Mouse (Mus musculus) testis, postnatal 10 days (tissue): Measurements from ENCODE around the gene Tppp.
"Not testable (repeated sequence)": the region's sequence is repeated elsewhere in the genome, so short reads cannot be mapped to it uniquely, and the experiment has no call there.

Experiments used
- DNase-seq: peaks from one replicate; pipeline ENCODE4 v3.0.0; 2021; ENCODE audit warnings: low spot score

Gene Tppp

DNA sequence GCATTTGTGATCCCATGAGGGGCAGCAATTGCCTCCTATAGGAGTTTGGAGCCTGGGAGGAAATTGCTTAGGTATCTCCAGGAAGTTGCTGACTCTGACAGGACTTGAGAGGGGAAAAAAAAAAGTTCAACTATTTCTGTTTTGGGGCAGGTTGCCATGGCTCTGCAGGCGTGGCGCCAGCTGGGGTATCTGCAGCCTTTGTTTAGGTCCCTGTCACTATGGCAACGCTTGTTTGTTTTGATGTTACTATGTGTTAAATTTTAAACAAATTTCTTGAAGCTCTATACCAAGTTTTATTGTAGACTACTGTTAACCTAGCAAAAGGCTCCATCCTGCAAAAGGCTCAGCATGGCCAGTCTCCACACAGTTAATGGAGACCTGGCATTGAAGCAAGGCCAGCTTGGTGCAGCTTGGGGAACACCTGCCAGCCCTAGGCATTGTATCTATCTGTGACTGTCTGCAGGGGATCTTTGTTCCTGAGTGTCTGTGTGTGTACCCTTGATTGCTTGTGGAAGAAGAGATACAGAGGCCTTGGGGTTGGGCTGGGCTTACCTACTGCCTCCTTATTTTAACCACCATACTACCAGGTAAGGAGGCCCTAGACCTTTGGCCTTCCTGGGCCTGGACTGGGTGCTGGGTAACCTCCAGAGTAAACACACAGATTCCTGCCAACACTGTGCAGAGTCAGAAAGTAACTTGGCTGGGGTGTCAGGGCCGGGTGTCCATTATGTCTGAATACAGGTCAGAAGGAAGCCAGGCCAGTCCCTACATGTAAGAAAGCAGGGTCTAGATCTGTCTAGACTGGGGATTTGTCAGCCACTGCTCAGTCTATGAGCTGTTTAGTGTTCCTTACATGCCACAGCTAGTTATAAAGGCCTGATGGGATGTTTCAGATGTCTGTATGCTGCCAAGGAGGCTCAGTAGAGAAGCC is 16.2 kb downstream of the Tppp start:
- DNase-seq: peak; percentile 54

DNA sequence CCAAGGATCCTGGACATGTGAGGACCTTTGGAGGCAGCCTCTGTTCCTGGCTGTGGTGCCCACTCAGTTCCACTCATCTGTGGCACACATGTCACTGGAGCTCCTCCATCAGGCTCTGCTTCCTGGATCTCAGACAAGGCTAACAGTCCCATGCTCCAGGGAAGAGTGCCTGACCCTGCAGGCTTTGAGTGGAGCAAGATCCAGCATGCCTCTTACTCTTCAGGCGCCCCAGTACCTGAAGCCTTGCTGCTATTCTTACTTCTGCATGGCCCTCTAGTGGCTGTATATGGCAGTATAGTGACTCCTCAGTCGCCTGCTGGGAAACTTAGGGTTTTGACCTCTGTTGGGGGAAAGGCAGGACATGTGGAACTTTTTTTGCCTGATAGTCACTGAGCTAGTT is 17.0 kb downstream of the Tppp start:
- peak; percentile 47 for DNase-seq

DNA sequence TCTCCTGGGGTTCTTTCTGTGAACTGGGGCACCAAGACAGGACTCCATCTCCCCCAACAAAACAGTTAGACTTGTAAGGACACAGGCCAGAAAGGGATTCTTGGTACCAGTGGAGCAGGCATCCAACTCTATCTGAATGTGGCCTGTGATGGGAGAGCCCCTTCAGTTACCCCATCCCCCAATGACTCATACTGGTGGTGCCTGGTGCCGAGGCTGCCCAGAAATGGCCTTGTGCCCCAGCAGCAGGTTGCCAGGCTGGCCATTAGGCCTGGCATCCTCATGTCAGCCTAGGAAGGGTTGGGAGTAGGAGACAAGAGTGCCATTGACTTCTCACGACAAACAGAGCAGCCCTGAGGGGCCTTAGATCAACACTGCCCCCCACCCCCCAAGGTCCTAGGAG is 18.9 kb downstream of the Tppp start:
- DNase-seq: no peak

DNA sequence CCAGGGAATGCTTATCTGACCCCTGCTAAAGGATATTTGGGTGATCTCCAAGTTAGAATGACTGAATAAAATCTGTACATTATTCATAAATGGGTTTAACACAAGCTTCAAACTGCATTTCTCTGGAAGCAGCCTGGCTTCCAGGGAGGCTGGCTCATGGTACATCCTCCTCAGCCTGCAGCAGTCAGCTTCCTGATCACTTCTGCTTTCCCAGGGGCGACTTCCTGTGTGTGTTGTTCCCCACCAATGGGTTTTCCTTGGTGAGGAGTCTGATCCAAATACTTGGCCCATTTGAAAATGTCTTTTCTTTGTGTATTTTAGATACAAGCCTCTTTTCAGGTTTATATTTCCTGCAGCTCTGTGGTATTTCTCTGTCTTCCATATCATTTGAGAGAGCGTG is 19.8 kb downstream of the Tppp start:
- DNase-seq: no peak

DNA sequence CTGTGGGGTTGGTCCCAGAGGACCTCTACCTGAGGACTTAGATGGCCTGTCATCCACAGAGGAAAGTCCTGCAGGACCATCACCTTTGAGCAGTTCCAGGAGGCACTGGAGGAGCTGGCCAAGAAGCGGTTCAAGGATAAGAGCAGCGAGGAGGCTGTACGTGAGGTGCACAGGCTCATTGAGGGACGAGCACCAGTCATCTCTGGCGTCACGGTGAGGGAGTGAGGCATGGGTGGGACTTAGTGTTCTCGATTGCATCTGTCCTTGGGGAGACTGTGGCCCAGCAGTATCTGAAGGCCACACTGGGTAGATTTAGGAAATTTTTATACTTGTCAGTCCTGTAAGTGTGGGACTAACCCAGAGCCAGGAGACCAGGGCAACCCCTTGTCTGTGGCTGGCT is 21.5 kb downstream of the Tppp start:
- DNase-seq: no peak

DNA sequence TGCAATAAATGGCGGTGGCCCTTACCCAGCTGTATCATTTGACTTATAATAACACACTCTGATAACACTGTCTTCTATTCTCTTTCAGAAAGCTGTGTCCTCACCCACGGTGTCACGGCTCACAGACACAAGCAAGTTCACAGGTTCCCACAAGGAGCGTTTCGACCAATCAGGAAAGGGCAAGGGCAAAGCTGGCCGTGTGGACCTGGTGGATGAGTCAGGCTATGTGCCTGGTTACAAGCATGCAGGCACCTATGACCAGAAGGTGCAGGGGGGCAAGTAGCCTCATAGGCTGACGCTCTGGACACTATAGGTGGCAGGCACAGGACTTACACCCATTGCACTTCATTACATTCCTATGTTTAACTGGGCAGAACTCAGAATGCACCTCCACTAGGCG is 21.9 kb downstream of the Tppp start:
- no peak for DNase-seq

DNA sequence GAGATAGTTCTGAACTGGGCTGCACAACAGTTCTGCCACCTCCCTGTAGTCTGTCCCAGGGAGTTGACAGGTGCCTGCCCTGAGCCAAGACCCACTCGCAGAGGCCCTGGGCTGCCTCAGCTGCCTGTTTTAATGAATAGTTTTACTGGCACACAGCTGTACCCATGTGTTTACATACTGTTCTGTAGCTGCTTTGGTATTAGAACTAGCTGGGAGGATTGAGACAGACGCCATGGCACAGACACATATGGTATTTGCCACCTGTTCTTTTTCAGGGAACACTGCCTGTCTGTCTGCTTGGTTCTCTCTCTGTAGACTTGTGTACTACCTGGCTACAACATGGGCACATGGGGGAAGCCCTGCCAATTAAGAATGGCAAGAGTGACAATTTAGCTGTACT is 25.5 kb downstream of the Tppp start:
- no peak for DNase-seq

DNA sequence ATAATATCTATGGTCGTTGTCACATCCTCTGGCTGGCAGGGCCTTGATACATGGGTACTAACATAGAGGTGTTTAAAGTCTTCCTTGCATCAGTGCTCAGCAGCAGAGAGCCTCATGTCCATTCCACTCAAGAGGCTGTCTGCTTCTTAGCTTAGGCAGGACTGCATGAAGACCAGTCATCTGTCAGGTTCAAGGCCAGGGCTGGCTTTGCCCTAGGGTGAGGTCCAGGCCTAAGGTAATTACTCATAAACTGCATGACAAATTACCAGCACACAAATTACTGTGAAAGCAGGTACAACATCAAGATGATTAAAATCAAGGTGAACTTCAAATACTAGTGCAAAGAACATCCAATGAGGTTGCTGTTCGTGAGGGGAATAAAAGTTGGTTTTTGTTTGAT is 26.6 kb downstream of the Tppp start:
- no peak for DNase-seq

DNA sequence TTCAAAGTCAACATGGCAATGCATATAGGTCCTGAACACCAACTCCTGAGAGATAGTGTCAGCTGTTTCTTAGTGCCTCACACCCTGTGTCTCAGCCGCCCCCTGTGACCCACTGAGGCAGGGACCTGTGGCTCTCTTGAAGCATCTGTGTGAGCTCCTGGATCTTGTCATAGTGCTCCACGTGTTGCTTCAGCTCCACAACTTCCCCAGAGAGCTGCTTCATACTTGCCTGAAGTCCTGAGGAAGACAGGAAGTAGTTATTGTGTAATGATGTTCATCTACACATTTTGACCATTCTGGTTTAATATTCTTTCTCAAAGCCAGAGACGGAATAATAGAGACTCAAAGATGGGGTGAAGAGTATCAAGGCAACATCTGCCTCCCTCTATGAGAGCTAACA is 30.7 kb downstream of the Tppp start:
- no peak for DNase-seq

DNA sequence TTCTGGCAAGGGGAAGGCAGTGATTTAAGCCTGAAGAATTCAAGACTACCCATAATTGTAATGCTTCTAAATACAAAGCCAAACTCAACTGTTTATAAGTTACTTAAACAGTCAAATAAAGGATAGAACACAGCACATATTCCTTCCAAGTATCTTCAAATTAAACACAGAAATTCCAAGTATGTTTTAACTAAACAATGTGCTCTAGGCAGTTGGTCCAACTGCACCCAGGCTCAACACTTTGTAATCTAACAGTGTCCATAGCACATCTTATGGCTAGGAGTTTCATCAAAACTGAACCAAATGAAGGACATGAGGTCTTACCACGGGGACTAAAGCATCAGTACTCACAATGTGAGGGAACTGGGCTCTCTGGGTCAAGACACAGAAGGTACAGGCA is 47.0 kb downstream of the Tppp start:
- DNase-seq: no peak

DNA sequence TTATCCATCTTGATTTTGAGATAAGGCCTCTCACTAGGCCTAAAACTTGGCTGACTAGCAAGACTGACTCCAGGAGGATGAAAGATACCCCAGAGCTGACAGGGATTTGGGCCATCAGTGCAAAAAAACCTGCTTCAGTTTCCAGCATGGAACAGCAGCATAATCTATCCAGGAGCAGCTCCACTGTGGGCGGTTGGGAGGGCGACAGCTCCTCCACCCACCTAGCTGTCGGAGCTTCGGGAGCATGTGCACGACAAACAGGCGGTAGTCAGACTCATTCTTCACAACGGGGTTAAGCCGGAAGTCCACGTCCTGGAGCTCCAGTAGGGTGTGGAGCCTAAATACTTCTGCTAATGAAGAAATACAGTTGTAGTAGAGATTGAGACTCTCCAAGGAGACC is 48.9 kb downstream of the Tppp start:
- DNase-seq: no peak

DNA sequence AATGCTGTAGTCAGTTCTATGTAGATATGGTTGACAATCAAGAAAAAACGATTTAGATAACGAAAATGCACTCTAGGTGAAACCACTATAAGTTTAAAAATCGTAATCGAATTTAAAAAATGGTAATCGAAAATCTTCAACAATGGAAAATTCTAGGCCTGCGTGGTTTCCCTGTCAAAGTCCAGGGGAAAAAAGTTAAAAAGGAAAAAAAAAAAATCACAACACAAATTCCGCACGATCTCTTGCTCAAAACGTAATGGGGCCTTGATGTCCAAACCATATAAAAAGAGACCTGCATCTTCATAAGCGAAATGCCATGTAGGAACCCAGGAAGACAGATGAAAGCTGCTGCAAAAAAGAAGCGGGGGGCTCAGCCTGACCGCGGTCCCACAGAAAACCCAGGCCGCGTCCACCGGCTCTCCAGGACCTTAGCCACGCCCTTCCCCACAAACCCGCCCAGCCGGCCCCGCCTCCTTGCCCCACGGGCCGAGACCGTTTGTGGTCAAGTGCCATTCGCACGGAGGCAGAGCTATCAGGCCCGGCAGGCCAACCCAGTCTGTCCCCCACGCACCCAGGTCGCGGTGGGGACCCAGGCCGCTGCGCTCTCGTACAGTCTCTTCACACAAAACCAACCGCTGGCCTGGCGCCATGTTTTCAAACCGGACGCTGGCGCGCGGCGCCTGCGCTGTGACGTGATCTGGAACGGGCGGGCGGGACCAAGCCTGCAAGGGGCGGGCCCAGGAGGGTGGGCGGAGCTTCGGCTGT is 52.6 kb downstream of the Tppp start, which contains the start of gene Cep72:
Cep72 (minus strand) TSS at position 687 of the 765 bp plus-strand sequence.
- DNase-seq: peak; percentile 99

DNA sequence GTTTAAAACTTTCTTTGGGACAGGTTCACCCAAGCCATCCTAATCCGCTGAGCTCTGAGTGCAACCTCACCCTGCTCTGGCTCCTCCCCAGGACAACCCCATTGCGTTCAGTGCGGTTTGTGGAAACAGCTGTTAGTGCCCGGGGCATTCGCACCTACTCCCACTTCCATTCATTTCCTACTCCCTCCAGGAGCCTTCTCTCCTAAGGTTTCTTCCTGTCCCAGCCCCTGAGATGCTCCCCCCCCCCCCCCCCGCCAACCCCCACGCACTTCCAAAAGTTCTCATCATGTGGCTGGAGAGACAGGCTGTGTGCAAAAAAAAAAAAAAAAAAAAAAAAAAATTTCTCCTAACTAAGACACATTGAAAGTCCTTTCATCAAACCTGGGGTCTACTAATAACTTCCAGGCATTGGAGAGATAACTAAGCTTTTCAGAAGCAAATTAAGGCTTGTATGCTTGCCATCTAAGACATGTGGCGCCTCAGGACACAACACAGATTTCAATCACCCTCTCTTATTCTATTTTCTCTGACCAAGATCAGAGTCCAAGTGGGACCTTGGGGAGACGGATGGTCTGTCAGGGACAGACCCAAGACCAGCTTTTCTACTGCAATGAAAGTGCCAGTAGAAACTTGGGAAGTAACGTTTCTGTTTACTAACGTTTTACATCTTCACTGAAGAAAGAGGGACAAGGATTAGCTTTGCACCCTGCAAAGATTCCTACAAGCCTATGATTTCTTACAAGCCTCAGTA is 53.3 kb downstream of the Tppp start:
- DNase-seq: no peak

DNA sequence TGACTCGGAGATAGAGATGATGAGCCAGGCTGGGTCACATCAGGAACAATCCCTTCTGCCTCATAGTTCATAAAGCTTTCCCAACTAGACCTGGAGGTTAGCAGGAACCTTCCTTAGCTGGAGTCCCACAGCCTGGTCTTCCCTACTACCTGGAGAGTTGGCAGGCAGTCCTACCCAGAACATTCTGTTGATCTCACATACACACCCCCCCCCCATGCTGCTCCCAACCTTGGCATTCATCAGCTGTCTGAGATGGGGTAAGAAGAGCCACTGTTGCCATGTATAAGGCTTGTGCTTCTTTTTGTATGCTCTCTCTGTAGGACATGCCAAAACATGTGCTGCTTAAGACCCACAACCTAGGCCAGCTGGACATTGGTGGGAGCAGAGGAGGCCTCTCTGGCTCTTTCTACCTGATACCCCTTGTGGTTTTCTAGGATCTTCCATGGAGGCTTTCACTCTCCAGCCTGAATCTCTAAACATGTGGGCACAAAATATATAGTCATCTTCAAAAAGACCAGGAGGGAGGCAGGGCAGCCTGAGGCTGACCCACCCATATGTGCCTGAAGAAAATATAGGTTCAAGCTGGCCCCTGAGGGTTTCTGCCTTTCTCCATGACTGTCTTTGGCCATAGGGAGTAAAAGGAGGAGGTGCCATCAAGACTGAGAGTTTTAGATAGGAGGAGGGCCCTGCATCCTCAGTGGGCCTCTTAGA is 54.3 kb downstream of the Tppp start:
- no peak for DNase-seq

DNA sequence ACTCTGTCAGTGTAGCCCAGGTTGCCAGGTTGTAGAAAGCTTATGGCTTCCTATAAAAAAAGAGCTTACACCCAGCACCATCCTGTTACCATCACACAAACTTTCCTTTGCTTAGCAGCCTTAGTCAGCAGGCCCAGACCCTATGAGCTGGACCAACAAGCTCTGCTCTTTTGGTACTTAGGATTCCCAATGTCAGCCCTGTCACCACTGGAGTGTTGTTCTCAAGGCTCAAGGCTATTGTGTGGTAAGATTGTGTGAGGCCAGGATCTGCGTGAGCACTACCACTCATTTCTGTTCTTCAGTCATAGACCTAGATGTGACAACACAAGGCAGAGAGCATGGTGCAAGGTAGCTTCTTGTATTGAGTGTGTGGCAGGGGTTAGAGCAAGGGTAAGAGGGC is 57.4 kb downstream of the Tppp start:
- DNase-seq: no peak

DNA sequence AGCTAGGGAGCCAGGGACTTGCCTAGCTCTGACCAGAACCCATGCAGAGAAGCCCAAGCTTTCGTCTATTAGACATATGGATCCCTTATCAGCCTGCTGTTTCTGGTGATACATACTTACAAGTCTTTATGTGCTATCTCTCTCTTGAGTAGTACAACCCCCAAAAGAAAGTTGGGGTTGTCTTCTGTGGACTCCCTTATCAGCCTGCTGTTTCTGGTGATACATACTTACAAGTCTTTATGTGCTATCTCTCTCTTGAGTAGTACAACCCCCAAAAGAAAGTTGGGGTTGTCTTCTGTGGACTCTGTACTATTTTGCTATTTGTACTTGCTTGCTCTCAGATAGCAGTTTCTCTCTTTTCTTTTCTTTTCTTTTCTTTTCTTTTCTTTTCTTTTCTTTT is 62.0 kb downstream of the Tppp start:
- DNase-seq: not testable (repeated sequence)

DNA sequence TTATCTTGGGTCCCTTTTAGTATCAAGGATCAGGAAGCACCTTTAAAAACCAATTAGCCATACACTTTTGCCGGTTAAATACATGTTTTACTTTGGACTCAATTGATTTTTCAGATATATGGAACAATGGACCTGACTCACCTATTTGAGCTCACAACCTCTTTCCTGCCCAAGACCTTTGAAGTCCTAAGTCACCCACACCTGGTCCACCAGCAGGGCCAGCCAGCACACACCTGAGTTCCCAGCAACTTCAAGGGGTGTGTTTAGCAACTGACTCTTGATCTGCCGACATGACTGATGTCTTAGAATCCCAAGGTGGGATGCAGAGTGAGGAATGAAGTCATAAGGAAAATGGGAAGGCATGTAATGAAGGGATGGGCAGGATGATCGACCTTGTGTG is 62.5 kb downstream of the Tppp start:
- DNase-seq: no peak

DNA sequence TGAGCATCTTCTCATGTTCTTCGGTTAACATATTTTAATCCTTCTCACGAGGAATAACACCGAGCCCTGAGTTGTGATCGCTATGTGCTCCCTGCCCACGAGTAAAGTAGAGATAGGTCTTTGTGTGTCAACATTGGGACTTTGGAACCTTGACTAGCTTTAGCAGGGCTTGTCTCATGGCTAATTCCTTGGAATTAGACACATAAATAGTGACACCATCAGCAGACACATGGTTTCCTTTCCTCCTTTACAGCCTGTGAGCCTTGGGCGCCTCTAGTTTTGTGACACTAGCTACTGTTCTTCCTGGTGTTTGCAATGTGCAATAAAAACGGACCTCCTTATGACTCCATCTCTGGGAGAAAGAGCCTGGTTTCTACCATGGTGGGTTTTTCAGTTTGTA is 64.2 kb downstream of the Tppp start:
- no peak for DNase-seq
